Mouse (Mus musculus): ENCODE results near the gene Rab5if. TPM values are rescaled to one million over a fixed set of nuclear protein-coding genes. Genes with fewer than 3 reads are reported as not detected.

The Rab5if gene
- polyA plus RNA-seq, 1 experiment from 2014 or later = 186 TPM

- no peaks in the 10 kb centered on the region for H3K36me3 ChIP-seq (ENCODE audit: control insufficient read depth, insufficient read depth, low read length)
- H3K4me1 ChIP-seq (replicated peaks; ENCODE audit: control insufficient read depth, insufficient read depth, low read length) = no peaks in the 10 kb centered on the region
- ATAC-seq (replicated peaks; ENCODE audit: low FRiP score) (no peak), DNase-seq (ENCODE audit: low spot score) (no peak)
- no peak within 1 kb of the TSS for H3K4me3 ChIP-seq (ENCODE audit: low read depth, low read length)
- WGBS = 72% methylated on average over 6 of the region's 6 CpGs
- H3K9me3 ChIP-seq (ENCODE audit: control insufficient read depth, low read length) = no peaks in the 10 kb centered on the region
- no peak within 1 kb of the TSS for H3K9ac ChIP-seq (ENCODE audit: low read length)
- H3K4me2 ChIP-seq (ENCODE audit: low read depth, low read length, severe bottlenecking) = no peak within 1 kb of the TSS
- H3K27me3 ChIP-seq (ENCODE audit: control insufficient read depth, insufficient read depth, low read length) = no peaks in the 10 kb centered on the region
- H3K27ac ChIP-seq (ENCODE audit: low read depth, low read length) = no peak within 1 kb of the TSS
Measured at GRCm38 (mm10) chr2:156887017-156887416, 24.1 kb downstream of the Rab5if start, which contains the start of gene Sla2. Sla2 (minus strand) TSS chr2:156887192.

GRCm38 (mm10) chr2:156888490-156888889 is 25.6 kb downstream of the Rab5if start:
- no peak for ATAC-seq (replicated peaks; ENCODE audit: low FRiP score)
- Histone ChIP-seq H3K4me3 (ENCODE audit: low read depth, low read length) (no peak overlapping the region), H3K9ac (ENCODE audit: low read length) (no peak overlapping the region), H3K27me3 (ENCODE audit: control insufficient read depth, insufficient read depth, low read length) (no peaks in the 10 kb centered on the region), H3K36me3 (ENCODE audit: control insufficient read depth, insufficient read depth, low read length) (no peaks in the 10 kb centered on the region), H3K4me2 (ENCODE audit: low read depth, low read length, severe bottlenecking) (no peak overlapping the region), H3K27ac (ENCODE audit: low read depth, low read length) (no peak overlapping the region), H3K9me3 (ENCODE audit: control insufficient read depth, low read length) (no peaks in the 10 kb centered on the region), H3K4me1 (replicated peaks; ENCODE audit: control insufficient read depth, insufficient read depth, low read length) (no peaks in the 10 kb centered on the region)
- DNase-seq (ENCODE audit: low spot score) = no peak
- WGBS = 83% methylated on average over 3 of the region's 3 CpGs

- Histone ChIP-seq H3K4me2 (ENCODE audit: low read depth, low read length, severe bottlenecking) (no peak overlapping the region), H3K4me3 (ENCODE audit: low read depth, low read length) (no peak overlapping the region), H3K27ac (ENCODE audit: low read depth, low read length) (no peak overlapping the region), H3K36me3 (ENCODE audit: control insufficient read depth, insufficient read depth, low read length) (no peaks in the 10 kb centered on the region), H3K27me3 (ENCODE audit: control insufficient read depth, insufficient read depth, low read length) (no peaks in the 10 kb centered on the region), H3K4me1 (replicated peaks; ENCODE audit: control insufficient read depth, insufficient read depth, low read length) (no peaks in the 10 kb centered on the region), H3K9me3 (ENCODE audit: control insufficient read depth, low read length) (no peaks in the 10 kb centered on the region), H3K9ac (ENCODE audit: low read length) (no peak overlapping the region)
- ATAC-seq (replicated peaks; ENCODE audit: low FRiP score) (no peak), DNase-seq (ENCODE audit: low spot score) (no peak)
- WGBS = 52% methylated on average over 3 of the region's 3 CpGs
Measured at GRCm38 (mm10) chr2:156892240-156892639, 29.3 kb downstream of the Rab5if start.

- 74% methylated on average over 6 of the region's 6 CpGs for WGBS
- Histone ChIP-seq H3K27me3 (ENCODE audit: control insufficient read depth, insufficient read depth, low read length) (no peaks in the 10 kb centered on the region), H3K4me2 (ENCODE audit: low read depth, low read length, severe bottlenecking) (no peak overlapping the region), H3K27ac (ENCODE audit: low read depth, low read length) (no peak overlapping the region), H3K9me3 (ENCODE audit: control insufficient read depth, low read length) (no peaks in the 10 kb centered on the region), H3K4me3 (ENCODE audit: low read depth, low read length) (no peak overlapping the region), H3K4me1 (replicated peaks; ENCODE audit: control insufficient read depth, insufficient read depth, low read length) (no peaks in the 10 kb centered on the region), H3K9ac (ENCODE audit: low read length) (no peak overlapping the region), H3K36me3 (ENCODE audit: control insufficient read depth, insufficient read depth, low read length) (no peaks in the 10 kb centered on the region)
- ATAC-seq (replicated peaks; ENCODE audit: low FRiP score) (no peak), DNase-seq (ENCODE audit: low spot score) (no peak)
Measured at GRCm38 (mm10) chr2:156892821-156893220, 29.9 kb downstream of the Rab5if start.

DNA sequence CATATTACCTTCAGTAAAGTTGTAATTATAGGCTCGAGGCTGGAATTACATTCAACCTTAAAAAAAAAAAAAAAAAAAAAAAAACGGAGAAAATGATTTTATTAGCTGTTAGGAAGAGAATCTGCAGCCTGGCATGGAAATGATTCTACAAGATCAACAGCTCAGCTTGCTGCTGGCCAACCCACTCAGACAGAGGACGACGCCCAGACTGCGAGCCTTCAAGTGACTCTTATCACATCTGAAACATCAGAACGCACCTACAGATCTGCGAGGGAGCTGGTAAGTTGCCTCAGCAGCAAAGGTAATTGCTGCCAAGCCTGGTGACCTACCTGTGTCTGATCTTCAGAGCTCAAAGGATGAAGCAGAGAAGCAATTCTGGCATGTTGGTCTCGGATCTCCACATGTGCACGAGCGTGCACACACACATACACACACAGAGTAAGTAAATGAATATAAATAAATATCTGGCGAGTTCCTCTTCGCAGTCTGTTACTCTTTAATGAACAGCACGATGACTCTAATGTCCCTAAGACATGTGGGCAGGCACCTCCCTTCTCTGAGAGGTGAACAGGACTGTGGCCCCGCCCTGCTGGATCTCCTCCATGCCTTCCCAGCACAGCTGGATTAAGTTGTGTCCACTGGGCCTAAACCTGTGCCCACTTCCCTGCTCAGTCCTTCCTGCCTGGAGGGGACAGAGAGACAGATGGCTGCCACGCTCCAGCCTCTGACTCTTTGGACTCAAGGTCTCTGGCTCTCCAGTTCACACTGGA is 31.8 kb downstream of the Rab5if start:
- no peaks in the 10 kb centered on the region for H3K9me3 ChIP-seq (ENCODE audit: control insufficient read depth, low read length)
- DNase-seq (ENCODE audit: low spot score) (no peak), ATAC-seq (replicated peaks; ENCODE audit: low FRiP score) (no peak)
- no peak overlapping the region for H3K4me3 ChIP-seq (ENCODE audit: low read depth, low read length)
- no peak overlapping the region for H3K27ac ChIP-seq (ENCODE audit: low read depth, low read length)
- H3K27me3 ChIP-seq (ENCODE audit: control insufficient read depth, insufficient read depth, low read length) = no peaks in the 10 kb centered on the region
- 86% methylated on average over 15 of the region's 15 CpGs for WGBS
- H3K36me3 ChIP-seq (ENCODE audit: control insufficient read depth, insufficient read depth, low read length) = no peaks in the 10 kb centered on the region
- H3K4me2 ChIP-seq (ENCODE audit: low read depth, low read length, severe bottlenecking) = no peak overlapping the region
- no peak overlapping the region for H3K9ac ChIP-seq (ENCODE audit: low read length)
- no peaks in the 10 kb centered on the region for H3K4me1 ChIP-seq (replicated peaks; ENCODE audit: control insufficient read depth, insufficient read depth, low read length)

GRCm38 (mm10) chr2:156896384-156896914 is 33.5 kb downstream of the Rab5if start:
- H3K4me2 ChIP-seq (ENCODE audit: low read depth, low read length, severe bottlenecking) = no peak overlapping the region
- 83% methylated on average over 9 of the region's 9 CpGs for WGBS
- H3K27me3 ChIP-seq (ENCODE audit: control insufficient read depth, insufficient read depth, low read length) = no peaks in the 10 kb centered on the region
- no peak overlapping the region for H3K9ac ChIP-seq (ENCODE audit: low read length)
- no peak overlapping the region for H3K27ac ChIP-seq (ENCODE audit: low read depth, low read length)
- DNase-seq (ENCODE audit: low spot score) = no peak
- H3K36me3 ChIP-seq (ENCODE audit: control insufficient read depth, insufficient read depth, low read length) = no peaks in the 10 kb centered on the region
- no peak overlapping the region for H3K4me3 ChIP-seq (ENCODE audit: low read depth, low read length)
- H3K9me3 ChIP-seq (ENCODE audit: control insufficient read depth, low read length) = no peaks in the 10 kb centered on the region
- ATAC-seq (replicated peaks; ENCODE audit: low FRiP score) = no peak
- H3K4me1 ChIP-seq (replicated peaks; ENCODE audit: control insufficient read depth, insufficient read depth, low read length) = no peaks in the 10 kb centered on the region

DNA sequence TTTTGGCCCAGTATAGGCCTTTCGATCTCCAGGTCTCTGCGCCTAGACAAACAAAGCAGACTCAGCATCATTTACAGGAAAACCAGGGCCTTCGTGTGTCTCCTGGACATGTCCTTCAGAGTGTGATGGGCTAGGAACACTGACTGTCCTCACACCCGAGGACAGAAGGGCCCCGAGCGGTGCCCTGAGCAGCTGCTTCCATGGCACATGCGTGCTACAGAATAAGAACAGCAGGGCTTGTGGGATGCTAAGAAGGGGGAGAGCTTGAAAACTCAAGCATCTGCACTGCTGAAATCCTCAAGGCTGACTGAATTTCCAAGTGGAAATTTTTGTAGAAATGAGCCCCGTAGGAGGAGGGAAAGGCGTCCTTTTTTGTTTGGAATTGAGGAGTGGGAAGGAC is 34.1 kb downstream of the Rab5if start:
- ATAC-seq (replicated peaks; ENCODE audit: low FRiP score) (no peak), DNase-seq (ENCODE audit: low spot score) (no peak)
- Histone ChIP-seq H3K9ac (ENCODE audit: low read length) (no peak overlapping the region), H3K9me3 (ENCODE audit: control insufficient read depth, low read length) (no peaks in the 10 kb centered on the region), H3K4me1 (replicated peaks; ENCODE audit: control insufficient read depth, insufficient read depth, low read length) (no peaks in the 10 kb centered on the region), H3K4me3 (ENCODE audit: low read depth, low read length) (no peak overlapping the region), H3K27me3 (ENCODE audit: control insufficient read depth, insufficient read depth, low read length) (no peaks in the 10 kb centered on the region), H3K27ac (ENCODE audit: low read depth, low read length) (no peak overlapping the region), H3K36me3 (ENCODE audit: control insufficient read depth, insufficient read depth, low read length) (no peaks in the 10 kb centered on the region), H3K4me2 (ENCODE audit: low read depth, low read length, severe bottlenecking) (no peak overlapping the region)
- WGBS = 87% methylated on average over 9 of the region's 9 CpGs

GRCm38 (mm10) chr2:156898374-156898773 is 35.4 kb downstream of the Rab5if start:
- no peaks in the 10 kb centered on the region for H3K9me3 ChIP-seq (ENCODE audit: control insufficient read depth, low read length)
- no peak for ATAC-seq (replicated peaks; ENCODE audit: low FRiP score)
- H3K4me3 ChIP-seq (ENCODE audit: low read depth, low read length) = no peak overlapping the region
- no peaks in the 10 kb centered on the region for H3K27me3 ChIP-seq (ENCODE audit: control insufficient read depth, insufficient read depth, low read length)
- H3K9ac ChIP-seq (ENCODE audit: low read length) = no peak overlapping the region
- no peak for DNase-seq (ENCODE audit: low spot score)
- WGBS = 82% methylated on average over 4 of the region's 4 CpGs
- H3K4me2 ChIP-seq (ENCODE audit: low read depth, low read length, severe bottlenecking) = no peak overlapping the region
- no peaks in the 10 kb centered on the region for H3K4me1 ChIP-seq (replicated peaks; ENCODE audit: control insufficient read depth, insufficient read depth, low read length)
- H3K36me3 ChIP-seq (ENCODE audit: control insufficient read depth, insufficient read depth, low read length) = no peaks in the 10 kb centered on the region
- no peak overlapping the region for H3K27ac ChIP-seq (ENCODE audit: low read depth, low read length)

DNA sequence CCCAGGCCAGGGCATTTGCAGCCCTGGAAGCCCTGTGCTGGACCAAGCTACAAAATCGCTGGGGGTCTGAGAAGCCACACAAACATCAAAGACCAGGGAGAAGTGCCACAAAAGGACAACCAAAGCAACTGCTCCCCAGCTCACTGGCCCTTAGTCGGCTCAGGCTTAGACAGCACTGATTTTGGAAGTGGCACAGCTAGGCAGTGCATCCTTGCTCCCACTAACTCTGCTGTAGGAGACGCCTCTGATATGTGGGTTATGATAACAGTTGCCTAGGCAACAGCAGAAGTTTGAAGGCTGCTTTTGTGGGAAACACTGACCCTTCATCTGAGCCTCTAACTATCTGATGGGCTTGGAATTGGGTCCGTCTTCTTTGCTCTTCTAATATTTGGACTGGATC is 36.3 kb downstream of the Rab5if start:
- no peak for DNase-seq (ENCODE audit: low spot score)
- no peaks in the 10 kb centered on the region for H3K27me3 ChIP-seq (ENCODE audit: control insufficient read depth, insufficient read depth, low read length)
- no peak overlapping the region for H3K4me2 ChIP-seq (ENCODE audit: low read depth, low read length, severe bottlenecking)
- no peaks in the 10 kb centered on the region for H3K36me3 ChIP-seq (ENCODE audit: control insufficient read depth, insufficient read depth, low read length)
- no peak overlapping the region for H3K4me3 ChIP-seq (ENCODE audit: low read depth, low read length)
- WGBS = 80% methylated on average over 4 of the region's 4 CpGs
- H3K9me3 ChIP-seq (ENCODE audit: control insufficient read depth, low read length) = no peaks in the 10 kb centered on the region
- no peaks in the 10 kb centered on the region for H3K4me1 ChIP-seq (replicated peaks; ENCODE audit: control insufficient read depth, insufficient read depth, low read length)
- H3K9ac ChIP-seq (ENCODE audit: low read length) = no peak overlapping the region
- no peak overlapping the region for H3K27ac ChIP-seq (ENCODE audit: low read depth, low read length)
- ATAC-seq (replicated peaks; ENCODE audit: low FRiP score) = no peak
